Mouse (Mus musculus) erythroblast, embryonic 14.5 days (primary cell): ENCODE data around the gene 0610040J01Rik. TPM values are rescaled to one million over a fixed set of nuclear protein-coding genes. Genes with fewer than 3 reads are reported as not detected.

Experiments used
- H3K27me3 ChIP-seq: 2 replicates; pipeline ENCODE4 v1.6.1; 2012; ENCODE audit warnings: inconsistent platforms; ENCODE audit not compliant: control insufficient read depth
- H3K36me3 ChIP-seq: 2 replicates; pipeline ENCODE4 v1.6.1; 2012; ENCODE audit warnings: mild to moderate bottlenecking, inconsistent platforms; ENCODE audit not compliant: control insufficient read depth
- H3K4me1 ChIP-seq: 2 replicates; pipeline ENCODE4 v1.6.1; 2012; ENCODE audit warnings: inconsistent platforms; ENCODE audit not compliant: control insufficient read depth
- H3K4me3 ChIP-seq: replicated peaks from 2 replicates; pipeline ENCODE3; 2012; ENCODE audit warnings: moderate library complexity, mild to moderate bottlenecking, inconsistent platforms
- H3K9me3 ChIP-seq: 2 replicates; pipeline ENCODE4 v1.6.1; 2012; ENCODE audit warnings: low read length, inconsistent platforms, mixed read lengths; ENCODE audit not compliant: control insufficient read depth
- GATA1 ChIP-seq: IDR thresholded peaks from 2 replicates; pipeline ENCODE4 v1.6.1; 2012; ENCODE audit warnings: low read length, inconsistent platforms, mixed read lengths
- TAL1 ChIP-seq: IDR thresholded peaks from 3 replicates; pipeline ENCODE4 v1.6.1; 2012; ENCODE audit warnings: low read length, inconsistent platforms, mixed read lengths
- polyA plus RNA-seq: library from polyadenylated mRNA; stranded (reverse); fragments of >175 nt; gene quantifications from 2 replicates; pipeline ENCODE4 v1.2.3, GENCODE M21; 2012

The 0610040J01Rik gene
- polyA plus RNA-seq, 1 experiment: 0.03 TPM

DNA sequence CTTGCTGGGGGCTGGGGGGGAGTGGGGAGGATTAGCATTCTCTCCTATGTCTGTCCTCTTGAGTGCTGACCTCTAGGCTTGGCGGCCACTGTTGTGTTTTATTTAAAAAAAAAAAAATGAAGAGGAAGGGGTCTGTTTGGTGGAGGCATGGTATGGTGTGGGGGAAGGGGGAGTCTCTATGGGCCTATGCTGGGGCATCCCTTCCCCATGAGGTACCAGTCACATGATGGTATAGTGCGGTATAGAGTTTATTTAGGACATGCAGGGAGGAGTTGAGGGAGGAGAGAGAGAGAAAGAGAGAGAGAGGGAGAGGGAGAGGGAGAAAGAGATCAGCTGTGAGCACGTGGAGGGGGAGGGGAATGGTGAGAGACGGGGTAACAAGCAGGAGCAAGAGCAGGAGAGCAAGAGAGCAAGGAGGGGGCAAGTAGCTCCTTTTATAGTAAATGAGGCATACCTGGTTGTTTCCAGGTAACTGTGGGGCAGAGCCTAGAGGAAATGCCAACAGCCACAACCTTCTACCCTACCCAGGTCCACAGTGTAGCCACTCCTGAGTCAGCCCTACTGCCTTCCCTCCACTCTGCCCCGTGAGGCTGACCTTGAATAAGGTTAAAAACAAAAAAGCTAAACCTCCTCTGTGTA, 15.4 kb downstream of the 0610040J01Rik start:
- H3K4me1 ChIP-seq: peaks cover 2% of the 10 kb centered on the region

DNA sequence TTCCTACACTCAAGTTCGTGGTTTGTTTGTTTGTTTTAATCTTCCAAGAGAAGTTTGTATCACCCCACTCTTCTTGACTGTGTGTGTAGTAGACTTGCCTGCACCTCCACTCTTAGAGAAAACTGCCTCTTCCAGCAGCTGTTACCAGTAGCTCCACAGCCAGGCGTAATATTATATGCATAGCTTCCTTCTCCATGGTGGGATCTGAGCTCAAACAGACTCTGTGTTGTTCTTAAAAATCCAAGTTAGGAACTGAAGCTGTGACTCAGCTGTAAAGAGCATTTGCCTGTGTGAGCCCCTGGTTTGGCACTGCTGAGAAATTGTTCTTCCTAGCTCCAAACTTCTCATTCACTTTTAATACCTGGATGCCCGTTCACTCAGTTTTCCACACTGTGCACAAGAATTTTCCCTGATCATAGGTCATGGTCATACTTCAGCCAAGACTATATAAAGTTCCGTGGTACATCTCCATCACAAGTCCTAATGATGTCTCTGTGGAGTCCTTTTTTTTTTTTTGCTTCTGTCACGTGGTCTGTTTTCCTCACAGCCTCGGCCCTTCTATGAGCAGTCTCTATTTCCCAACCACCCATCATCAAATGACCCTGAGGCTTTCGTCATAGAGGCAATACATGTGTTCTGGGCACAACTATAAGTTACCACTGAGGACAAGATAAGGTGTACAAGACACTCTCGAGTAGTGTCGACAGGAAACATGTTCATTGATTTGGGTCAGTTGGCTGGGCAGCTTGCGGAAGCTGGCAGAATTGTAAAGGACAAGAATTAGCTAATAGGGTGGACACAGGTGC, 16.4 kb downstream of the 0610040J01Rik start:
- no peak for TF ChIP-seq GATA1
- TF ChIP-seq TAL1: no peak
- Histone ChIP-seq H3K9me3 (no peaks in the 10 kb centered on the region), H3K36me3 (no peaks in the 10 kb centered on the region), H3K4me3 (no peak overlapping the region), H3K4me1 (peaks cover 2% of the 10 kb centered on the region; the same call in 1 of the 2 replicates), H3K27me3 (no peaks in the 10 kb centered on the region)

More for the DNA sequence above, 15.4 kb downstream of the 0610040J01Rik start:
- Histone ChIP-seq H3K9me3 (no peaks in the 10 kb centered on the region), H3K36me3 (no peaks in the 10 kb centered on the region), H3K27me3 (no peaks in the 10 kb centered on the region), H3K4me3 (no peak overlapping the region)
- TF ChIP-seq GATA1 (no peak), TAL1 (no peak)

DNA sequence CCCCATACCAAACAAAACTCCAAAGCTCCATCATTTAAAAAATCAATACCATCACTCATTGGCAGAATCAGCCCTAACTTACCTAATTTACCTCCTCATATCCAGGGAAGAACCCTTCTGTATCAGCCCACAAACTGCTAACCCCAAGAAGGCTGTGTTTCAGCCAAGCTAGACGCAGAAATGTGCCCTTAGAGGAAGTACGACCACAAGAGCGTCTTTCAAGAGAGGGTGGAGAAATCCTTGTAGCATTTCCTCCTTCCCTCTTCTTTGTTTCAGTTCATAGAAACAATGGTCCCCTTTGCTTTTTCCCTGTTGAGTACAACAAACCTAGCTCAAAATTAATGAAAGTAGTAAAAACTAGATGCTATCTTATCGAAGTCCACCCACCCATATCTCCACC, 18.9 kb downstream of the 0610040J01Rik start:
- TF ChIP-seq GATA1 (no peak), TAL1 (no peak)
- Histone ChIP-seq H3K9me3 (no peaks in the 10 kb centered on the region), H3K36me3 (no peaks in the 10 kb centered on the region), H3K4me1 (peaks cover 2% of the 10 kb centered on the region; the same call in 1 of the 2 replicates), H3K4me3 (no peak overlapping the region), H3K27me3 (no peaks in the 10 kb centered on the region)

DNA sequence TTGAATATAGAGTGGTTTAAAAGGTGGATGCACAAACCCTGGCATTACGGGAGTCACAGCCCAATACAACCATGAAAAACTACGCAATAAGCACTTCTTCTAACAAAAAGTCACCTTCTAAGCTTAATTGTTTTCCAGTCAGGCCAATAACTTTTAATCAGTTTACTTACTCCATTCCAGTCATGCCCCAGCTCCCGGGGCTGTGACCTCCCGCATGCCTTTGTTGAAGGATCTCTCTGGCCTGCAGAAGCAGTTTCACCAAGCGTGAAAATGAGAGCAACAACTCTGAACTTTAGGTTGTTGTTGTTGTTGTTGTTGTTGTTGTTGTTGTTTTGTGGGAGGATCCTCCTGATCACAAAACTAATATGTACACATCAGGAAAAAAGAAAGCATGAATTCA, 21.8 kb downstream of the 0610040J01Rik start:
- H3K9me3 ChIP-seq: no peaks in the 10 kb centered on the region
- TF ChIP-seq GATA1 (no peak), TAL1 (no peak)
- H3K27me3 ChIP-seq: no peaks in the 10 kb centered on the region
- no peak overlapping the region for H3K4me3 ChIP-seq
- no peaks in the 10 kb centered on the region for H3K36me3 ChIP-seq
- H3K4me1 ChIP-seq: peaks cover 6% of the 10 kb centered on the region

DNA sequence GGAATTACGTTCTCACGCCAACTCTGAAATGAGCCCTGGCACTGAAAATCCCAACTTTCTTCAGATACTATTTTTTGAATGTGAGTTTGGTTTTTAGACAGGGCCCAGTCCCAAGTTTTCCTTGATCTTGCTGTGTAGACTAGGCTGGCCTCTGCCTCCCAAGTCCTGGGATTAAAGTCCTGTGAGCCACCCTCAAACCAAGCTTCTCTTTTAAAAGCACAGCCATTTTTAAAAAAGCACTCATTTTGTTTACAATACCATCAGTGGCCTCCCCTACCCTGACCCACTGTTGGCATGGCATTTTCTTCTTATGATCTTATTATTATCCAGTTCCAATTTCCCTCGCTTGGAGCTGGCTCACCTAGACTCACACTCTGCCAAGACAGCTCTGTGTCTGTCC, 22.3 kb downstream of the 0610040J01Rik start:
- H3K9me3 ChIP-seq: no peaks in the 10 kb centered on the region
- H3K4me1 ChIP-seq: peaks cover 6% of the 10 kb centered on the region
- no peaks in the 10 kb centered on the region for H3K27me3 ChIP-seq
- no peak overlapping the region for H3K4me3 ChIP-seq
- H3K36me3 ChIP-seq: no peaks in the 10 kb centered on the region
- TF ChIP-seq TAL1: no peak
- no peak for TF ChIP-seq GATA1

DNA sequence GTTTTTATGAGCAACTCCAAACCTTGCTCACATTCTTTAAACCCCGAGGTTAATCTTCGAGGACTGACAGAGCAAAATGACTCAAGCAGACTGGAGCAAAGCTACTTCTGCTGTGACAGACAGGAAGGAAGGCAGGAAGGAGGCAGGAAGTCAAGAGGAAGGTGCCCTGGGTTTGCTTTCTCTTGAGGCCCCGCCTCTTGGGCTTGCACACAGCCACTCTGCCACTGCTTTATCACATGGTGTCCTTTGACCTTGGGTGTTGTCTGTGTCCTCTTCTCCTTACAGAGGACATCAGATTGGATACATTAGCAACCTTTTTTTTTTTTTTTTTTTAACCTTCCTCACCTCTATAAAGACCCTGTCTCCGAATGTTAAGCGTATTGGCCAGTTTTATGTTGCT, 25.0 kb downstream of the 0610040J01Rik start:
- Histone ChIP-seq H3K4me3 (no peak overlapping the region), H3K36me3 (no peaks in the 10 kb centered on the region), H3K4me1 (peaks cover 4% of the 10 kb centered on the region), H3K27me3 (no peaks in the 10 kb centered on the region), H3K9me3 (no peaks in the 10 kb centered on the region)
- TF ChIP-seq GATA1 (no peak), TAL1 (no peak)

DNA sequence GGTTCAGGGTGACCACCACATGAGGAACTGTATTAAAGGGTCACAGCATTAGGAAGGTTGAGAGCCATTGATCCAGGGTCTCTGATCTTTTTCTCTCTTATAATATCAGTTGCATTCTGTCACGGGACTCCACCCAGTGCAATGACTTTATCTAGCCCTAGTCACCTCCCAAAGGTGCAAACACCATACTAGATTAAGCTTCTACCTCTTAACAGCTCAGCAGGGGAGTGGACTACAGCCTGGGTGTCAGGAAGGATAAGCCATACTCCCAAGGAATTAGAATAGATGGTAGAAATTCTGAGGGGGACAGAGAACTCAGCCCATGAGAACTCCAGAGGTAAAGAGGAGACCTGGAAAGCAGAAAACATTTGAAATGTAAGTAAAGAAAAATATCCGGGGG, 25.7 kb downstream of the 0610040J01Rik start:
- no peaks in the 10 kb centered on the region for H3K36me3 ChIP-seq
- H3K27me3 ChIP-seq: no peaks in the 10 kb centered on the region
- no peak for TF ChIP-seq TAL1
- no peak for TF ChIP-seq GATA1
- H3K9me3 ChIP-seq: no peaks in the 10 kb centered on the region
- H3K4me1 ChIP-seq: peaks cover 4% of the 10 kb centered on the region
- H3K4me3 ChIP-seq: no peak overlapping the region

DNA sequence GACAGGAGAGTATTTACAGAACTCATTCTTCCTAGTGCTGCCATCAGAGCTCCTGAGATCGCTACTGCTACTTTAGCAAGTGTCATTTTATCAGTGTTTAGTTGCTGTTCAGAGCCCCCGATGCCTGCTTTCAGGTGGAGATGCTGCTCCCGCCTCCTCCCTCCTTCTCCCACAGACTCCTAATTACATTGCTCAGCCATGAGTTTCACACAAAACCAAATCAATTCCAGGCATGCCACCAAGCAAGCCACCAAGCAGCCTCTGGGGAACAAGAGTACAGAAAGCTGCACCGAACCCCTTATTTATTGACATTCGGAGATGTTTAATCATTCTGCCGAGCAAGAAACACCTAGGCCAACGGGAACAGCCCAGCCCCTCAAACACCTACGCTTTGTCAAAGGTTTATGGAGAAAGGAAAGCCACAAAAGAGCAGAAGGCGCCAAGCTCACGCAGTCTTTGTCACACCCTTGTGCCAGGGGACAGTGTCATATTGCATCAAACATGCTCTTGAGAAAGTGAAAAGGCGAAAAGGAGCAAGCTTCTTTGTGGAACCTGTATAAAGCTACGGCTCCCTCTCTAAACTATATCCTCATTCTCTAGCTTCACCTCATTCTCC, 27.7 kb downstream of the 0610040J01Rik start:
- TF ChIP-seq GATA1: no peak
- TF ChIP-seq TAL1: no peak
- H3K27me3 ChIP-seq: no peaks in the 10 kb centered on the region
- no peaks in the 10 kb centered on the region; the same call in 1 of the 2 replicates for H3K36me3 ChIP-seq
- H3K9me3 ChIP-seq: peaks cover 1% of the 10 kb centered on the region
- no peak overlapping the region for H3K4me3 ChIP-seq
- H3K4me1 ChIP-seq: peaks cover 4% of the 10 kb centered on the region

DNA sequence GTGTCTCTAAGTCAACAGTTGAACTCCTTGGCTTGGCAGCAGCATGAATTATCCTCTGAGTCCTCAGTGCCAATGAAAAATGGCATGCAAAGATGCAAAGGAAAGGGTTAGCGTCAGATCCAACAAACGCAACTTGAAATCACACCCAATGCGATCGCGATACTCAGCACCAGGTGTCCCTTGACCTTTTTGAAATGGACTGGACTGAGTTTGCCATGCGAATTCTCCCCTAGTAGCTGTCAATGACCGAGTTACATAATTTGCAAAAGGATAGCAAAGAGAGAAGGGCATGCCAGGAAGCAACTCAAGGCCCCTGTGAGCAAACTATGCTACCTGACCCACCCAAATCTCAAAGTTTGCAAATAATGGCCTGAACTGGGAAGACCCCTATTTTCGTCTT, 34.9 kb downstream of the 0610040J01Rik start:
- no peak overlapping the region for H3K4me3 ChIP-seq
- H3K4me1 ChIP-seq: no peaks in the 10 kb centered on the region
- peaks cover 11% of the 10 kb centered on the region for H3K9me3 ChIP-seq
- no peaks in the 10 kb centered on the region; the same call in 1 of the 2 replicates for H3K36me3 ChIP-seq
- H3K27me3 ChIP-seq: no peaks in the 10 kb centered on the region
- TF ChIP-seq GATA1: no peak
- TF ChIP-seq TAL1: no peak
